Mouse (Mus musculus) kidney, embryonic 15.5 days (tissue): ENCODE measurements around the gene Tmem242. TPM values are rescaled to one million over a fixed set of nuclear protein-coding genes. Genes with fewer than 3 reads are reported as not detected.

ENCODE experiments used
- ATAC-seq: fragments of 200-750 bp; cut with Nextera tagmentation; replicated peaks from 2 replicates; pipeline ENCODE4 v1.8.0; 2017; ENCODE audit warnings: moderate TSS enrichment; ENCODE audit not compliant: low FRiP score
- H3K27ac ChIP-seq: fragments of 300-500 bp; sonication (generic); 2 replicates; pipeline ENCODE4 v1.5.1; 2015; ENCODE audit warnings: mild to moderate bottlenecking, inconsistent platforms
- H3K27me3 ChIP-seq: fragments of 300-500 bp; sonication (generic); 2 replicates; pipeline ENCODE4 v1.6.1; 2015; ENCODE audit warnings: inconsistent platforms
- H3K36me3 ChIP-seq: fragments of 300-500 bp; sonication (generic); 2 replicates; pipeline ENCODE4 v1.6.1; 2015; ENCODE audit warnings: inconsistent platforms
- H3K4me1 ChIP-seq: fragments of 300-500 bp; sonication (generic); 2 replicates; pipeline ENCODE4 v1.6.1; 2015; ENCODE audit warnings: inconsistent platforms
- H3K4me2 ChIP-seq: fragments of 300-500 bp; sonication (generic); 2 replicates; pipeline ENCODE4 v1.6.1; 2015; ENCODE audit warnings: moderate library complexity, mild to moderate bottlenecking, inconsistent platforms
- H3K4me3 ChIP-seq: fragments of 300-500 bp; sonication (generic); replicated peaks from 2 replicates; pipeline ENCODE4 v1.5.1; 2015; ENCODE audit warnings: mild to moderate bottlenecking, inconsistent platforms
- H3K9ac ChIP-seq: fragments of 300-500 bp; sonication (generic); 2 replicates; pipeline ENCODE4 v1.6.1; 2015; ENCODE audit warnings: mild to moderate bottlenecking, inconsistent platforms
- H3K9me3 ChIP-seq: fragments of 300-500 bp; sonication (generic); replicated peaks from 2 replicates; pipeline ENCODE4 v1.6.1; 2016; ENCODE audit warnings: inconsistent platforms
- WGBS: fragments of 180-500 bp; shearing (Covaris S2); methylation state at CpG from one replicate; pipeline ENCODE4 v1.1.7; 2015; ENCODE audit warnings: mixed read lengths; 5-methylcytosine and 5-hydroxymethylcytosine counted together
- polyA plus RNA-seq: library from polyadenylated mRNA; unstranded; fragments of >200 nt; fragmentation: Nextera tagmentation; extraction: Ambion mirVana; gene quantifications from 2 replicates; pipeline ENCODE4 v1.2.1, GENCODE M21; 2015

The Tmem242 gene
- polyA plus RNA-seq, 1 experiment from 2014 or later = 140 TPM

- no peak for ATAC-seq
- WGBS = 89% methylated on average over 13 of the region's 13 CpGs
- Histone ChIP-seq H3K4me1 (no peaks in the 10 kb centered on the region), H3K36me3 (peaks cover 37% of the 10 kb centered on the region), H3K4me2 (no peak overlapping the region), H3K27ac (no peak overlapping the region), H3K9me3 (no peaks in the 10 kb centered on the region), H3K9ac (no peak overlapping the region), H3K4me3 (no peak overlapping the region), H3K27me3 (no peaks in the 10 kb centered on the region)
These were observed 26.7 kb downstream of the Tmem242 start for GRCm38 (mm10) chr17:5413350-5413749.

GRCm38 (mm10) chr17:5412740-5413139, 27.3 kb downstream of the Tmem242 start:
- H3K9me3 ChIP-seq = no peaks in the 10 kb centered on the region
- WGBS = 88% methylated on average over 7 of the region's 7 CpGs
- no peak overlapping the region for H3K4me3 ChIP-seq
- peaks cover 31% of the 10 kb centered on the region for H3K36me3 ChIP-seq
- no peaks in the 10 kb centered on the region for H3K4me1 ChIP-seq
- H3K27ac ChIP-seq = no peak overlapping the region
- H3K9ac ChIP-seq = no peak overlapping the region
- no peak overlapping the region for H3K4me2 ChIP-seq
- no peaks in the 10 kb centered on the region for H3K27me3 ChIP-seq
- no peak for ATAC-seq

- Histone ChIP-seq H3K36me3 (peaks cover 27% of the 10 kb centered on the region), H3K9me3 (no peaks in the 10 kb centered on the region), H3K4me3 (no peak overlapping the region), H3K27ac (no peak overlapping the region), H3K4me1 (no peaks in the 10 kb centered on the region), H3K4me2 (no peak overlapping the region), H3K9ac (no peak overlapping the region), H3K27me3 (no peaks in the 10 kb centered on the region)
- WGBS = 93% methylated on average over 8 of the region's 8 CpGs
- ATAC-seq = no peak
These were observed 27.8 kb downstream of the Tmem242 start for GRCm38 (mm10) chr17:5412301-5412700.

DNA sequence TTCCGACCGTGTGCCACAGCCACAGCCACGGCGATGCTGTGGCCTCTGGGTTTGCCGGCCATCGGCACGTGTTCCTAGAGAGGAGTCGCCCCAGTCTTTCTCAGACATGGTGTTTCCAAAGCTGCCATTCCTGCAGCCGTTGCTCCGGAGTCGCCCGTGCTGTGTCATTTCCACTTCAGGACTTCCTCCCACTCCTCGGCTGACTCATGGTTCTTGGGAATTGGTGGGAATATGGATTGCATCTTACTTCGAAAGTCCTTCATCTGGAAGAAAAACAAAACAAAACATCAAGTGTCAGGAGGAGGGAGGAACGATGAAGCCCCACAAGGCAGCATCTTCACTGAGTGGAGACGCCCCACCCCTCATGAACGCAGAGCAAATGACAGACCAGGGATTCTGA, 28.9 kb downstream of the Tmem242 start:
- no peak for ATAC-seq
- Histone ChIP-seq H3K4me2 (no peak overlapping the region), H3K4me3 (no peak overlapping the region), H3K9me3 (no peaks in the 10 kb centered on the region), H3K27ac (no peak overlapping the region), H3K27me3 (no peaks in the 10 kb centered on the region), H3K4me1 (peaks cover 7% of the 10 kb centered on the region), H3K36me3 (peaks cover 22% of the 10 kb centered on the region), H3K9ac (no peak overlapping the region)
- 89% methylated on average over 17 of the region's 17 CpGs for WGBS

DNA sequence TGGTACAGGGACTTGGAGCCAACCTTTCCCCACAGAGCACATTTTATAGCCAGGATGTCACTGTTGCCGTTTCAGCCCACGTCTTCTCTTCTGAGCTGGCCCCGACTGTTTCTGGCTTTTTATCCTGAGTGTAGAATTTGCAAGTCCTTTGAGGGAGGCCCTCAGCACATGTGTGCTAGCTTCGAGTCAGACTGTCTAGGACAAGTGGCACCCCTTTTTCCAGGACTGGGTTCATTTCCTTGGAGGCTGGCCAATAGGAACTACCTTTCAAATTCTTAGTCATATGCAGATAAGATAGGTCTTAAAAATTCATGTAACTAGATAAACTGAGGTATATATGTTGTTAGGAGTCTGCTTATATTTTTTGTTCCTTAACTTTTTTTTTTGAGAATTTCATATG, 29.7 kb downstream of the Tmem242 start:
- no peak for ATAC-seq
- Histone ChIP-seq H3K27ac (no peak overlapping the region), H3K27me3 (peaks cover 6% of the 10 kb centered on the region; the same call in 1 of the 2 replicates), H3K9ac (no peak overlapping the region), H3K36me3 (peaks cover 22% of the 10 kb centered on the region), H3K4me2 (no peak overlapping the region), H3K9me3 (no peaks in the 10 kb centered on the region), H3K4me3 (no peak overlapping the region), H3K4me1 (peaks cover 11% of the 10 kb centered on the region)
- 75% methylated on average over 4 of the region's 4 CpGs for WGBS

DNA sequence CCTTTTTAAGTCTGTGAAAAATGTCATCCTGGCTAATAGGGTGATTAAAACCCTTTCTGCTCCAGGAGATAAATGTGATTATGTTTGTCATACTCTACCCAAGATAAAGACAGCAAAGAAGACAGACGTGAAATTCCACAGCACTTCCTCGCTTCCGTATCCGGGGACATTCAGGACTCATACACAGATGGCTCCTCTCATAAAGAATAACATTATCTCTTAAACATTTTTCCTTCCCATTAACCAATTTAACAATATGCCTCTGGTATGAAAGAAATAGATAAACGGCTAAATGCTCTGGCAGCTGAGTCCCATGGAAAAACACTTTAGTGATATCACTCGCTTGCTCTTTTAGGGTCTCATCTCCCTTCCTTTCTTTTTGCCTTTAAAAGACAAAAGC, 33.0 kb downstream of the Tmem242 start:
- peak overlapping the region; percentile 10; the same call in 1 of the 2 replicates for H3K4me2 ChIP-seq
- 73% methylated on average over 6 of the region's 6 CpGs for WGBS
- H3K27ac ChIP-seq = no peak overlapping the region

DNA sequence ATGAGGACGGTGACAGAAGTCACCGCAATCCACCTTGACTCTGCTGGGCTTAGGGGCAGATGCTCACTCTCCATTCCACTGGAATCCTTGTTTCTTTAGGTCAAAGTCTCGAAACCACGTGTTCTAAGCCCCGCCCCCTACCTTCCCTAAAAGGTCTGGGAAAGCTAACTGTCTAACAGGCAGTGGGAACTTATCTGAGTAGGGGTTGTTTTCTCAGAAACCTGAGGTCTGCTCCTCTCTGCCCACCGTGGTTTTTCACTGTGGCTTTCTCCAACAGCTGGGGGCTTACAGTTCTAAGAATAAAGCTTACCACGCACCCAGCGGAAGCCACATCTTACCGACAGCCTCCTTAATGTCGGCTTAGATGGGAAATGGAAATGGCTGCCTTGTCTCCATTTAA, 33.5 kb downstream of the Tmem242 start:
- Histone ChIP-seq H3K9me3 (no peaks in the 10 kb centered on the region), H3K9ac (no peak overlapping the region), H3K27ac (no peak overlapping the region), H3K4me3 (no peak overlapping the region), H3K27me3 (peaks cover 20% of the 10 kb centered on the region; the same call in 1 of the 2 replicates), H3K36me3 (peaks cover 18% of the 10 kb centered on the region), H3K4me1 (peaks cover 37% of the 10 kb centered on the region), H3K4me2 (peak overlapping the region; percentile 10; the same call in 1 of the 2 replicates)
- 28% methylated on average over 10 of the region's 10 CpGs for WGBS
- ATAC-seq = no peak; the same call in 1 of the 2 replicates

More for the DNA sequence above, 33.0 kb downstream of the Tmem242 start:
- no peak overlapping the region for H3K9ac ChIP-seq
- peaks cover 33% of the 10 kb centered on the region for H3K4me1 ChIP-seq
- H3K27me3 ChIP-seq = peaks cover 20% of the 10 kb centered on the region; the same call in 1 of the 2 replicates
- H3K9me3 ChIP-seq = no peaks in the 10 kb centered on the region
- H3K36me3 ChIP-seq = peaks cover 22% of the 10 kb centered on the region
- H3K4me3 ChIP-seq = no peak overlapping the region
- ATAC-seq = no peak

GRCm38 (mm10) chr17:5403885-5404284, 36.2 kb downstream of the Tmem242 start:
- 79% methylated on average over 6 of the region's 6 CpGs for WGBS
- no peak overlapping the region for H3K27ac ChIP-seq
- H3K9ac ChIP-seq = no peak overlapping the region
- H3K4me3 ChIP-seq = no peak overlapping the region
- H3K36me3 ChIP-seq = no peaks in the 10 kb centered on the region
- H3K4me1 ChIP-seq = peaks cover 37% of the 10 kb centered on the region
- H3K27me3 ChIP-seq = peaks cover 23% of the 10 kb centered on the region; the same call in 1 of the 2 replicates
- ATAC-seq = no peak
- no peaks in the 10 kb centered on the region for H3K9me3 ChIP-seq
- H3K4me2 ChIP-seq = no peak overlapping the region

DNA sequence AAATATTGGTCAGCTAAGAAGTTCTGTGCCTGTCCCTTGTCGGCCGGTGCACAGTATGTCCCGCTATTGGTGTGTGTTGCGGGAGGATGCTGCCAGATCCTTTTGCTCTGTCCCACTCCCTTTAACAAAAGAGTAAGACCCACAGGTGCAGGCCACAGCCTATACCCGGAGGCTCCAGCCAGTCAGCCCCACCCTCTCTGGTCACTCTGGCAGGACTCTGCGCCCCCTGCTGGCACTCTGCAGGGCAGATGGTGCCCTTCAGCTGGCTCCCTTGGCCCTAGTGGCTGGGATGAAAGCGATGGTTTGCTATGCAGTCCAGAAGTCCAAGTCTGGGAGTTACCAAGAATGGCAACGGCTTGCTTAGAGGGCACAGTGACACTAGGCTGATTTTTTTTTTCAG, 37.4 kb downstream of the Tmem242 start:
- Histone ChIP-seq H3K9ac (no peak overlapping the region), H3K4me3 (no peak overlapping the region), H3K27ac (no peak overlapping the region), H3K4me2 (peak overlapping the region; percentile 44), H3K27me3 (peaks cover 30% of the 10 kb centered on the region), H3K4me1 (peaks cover 39% of the 10 kb centered on the region), H3K36me3 (no peaks in the 10 kb centered on the region), H3K9me3 (no peaks in the 10 kb centered on the region)
- 23% methylated on average over 8 of the region's 8 CpGs for WGBS
- ATAC-seq = peak; percentile 84

DNA sequence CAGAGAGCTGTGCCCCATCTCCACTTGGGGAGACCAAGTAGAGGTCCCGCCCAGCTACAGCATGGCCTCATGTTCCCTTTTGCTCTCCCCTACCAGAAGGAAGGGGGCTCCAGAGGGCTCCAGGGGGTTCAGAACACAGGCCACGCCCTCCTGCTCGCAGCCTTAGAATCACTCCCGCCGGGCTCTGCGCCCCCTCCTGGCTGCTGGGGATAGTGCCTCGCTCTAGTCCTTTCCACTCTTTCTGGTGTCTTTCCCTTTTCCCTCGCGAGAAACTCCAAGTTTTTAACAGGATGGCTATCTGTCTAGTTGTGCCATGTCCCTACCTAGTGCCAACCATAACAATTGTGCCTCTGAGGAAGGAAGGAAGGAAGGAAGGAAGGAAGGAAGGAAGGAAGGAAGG, 38.0 kb downstream of the Tmem242 start:
- WGBS = 9% methylated on average over 9 of the region's 9 CpGs
- Histone ChIP-seq H3K9me3 (no peaks in the 10 kb centered on the region), H3K4me2 (peak overlapping the region; percentile 44)

GRCm38 (mm10) chr17:5401288-5401687, 38.8 kb downstream of the Tmem242 start:
- Histone ChIP-seq H3K4me3 (no peak overlapping the region), H3K9me3 (no peaks in the 10 kb centered on the region), H3K4me2 (no peak overlapping the region), H3K9ac (no peak overlapping the region), H3K36me3 (no peaks in the 10 kb centered on the region), H3K4me1 (peaks cover 38% of the 10 kb centered on the region), H3K27ac (no peak overlapping the region), H3K27me3 (peaks cover 30% of the 10 kb centered on the region)
- no peak for ATAC-seq
- 88% methylated on average over 10 of the region's 10 CpGs for WGBS

More for the DNA sequence above, 38.0 kb downstream of the Tmem242 start:
- Histone ChIP-seq H3K4me1 (peaks cover 43% of the 10 kb centered on the region), H3K9ac (no peak overlapping the region), H3K4me3 (no peak overlapping the region), H3K36me3 (no peaks in the 10 kb centered on the region), H3K27me3 (peaks cover 30% of the 10 kb centered on the region), H3K27ac (no peak overlapping the region)
- peak; percentile 44 for ATAC-seq

DNA sequence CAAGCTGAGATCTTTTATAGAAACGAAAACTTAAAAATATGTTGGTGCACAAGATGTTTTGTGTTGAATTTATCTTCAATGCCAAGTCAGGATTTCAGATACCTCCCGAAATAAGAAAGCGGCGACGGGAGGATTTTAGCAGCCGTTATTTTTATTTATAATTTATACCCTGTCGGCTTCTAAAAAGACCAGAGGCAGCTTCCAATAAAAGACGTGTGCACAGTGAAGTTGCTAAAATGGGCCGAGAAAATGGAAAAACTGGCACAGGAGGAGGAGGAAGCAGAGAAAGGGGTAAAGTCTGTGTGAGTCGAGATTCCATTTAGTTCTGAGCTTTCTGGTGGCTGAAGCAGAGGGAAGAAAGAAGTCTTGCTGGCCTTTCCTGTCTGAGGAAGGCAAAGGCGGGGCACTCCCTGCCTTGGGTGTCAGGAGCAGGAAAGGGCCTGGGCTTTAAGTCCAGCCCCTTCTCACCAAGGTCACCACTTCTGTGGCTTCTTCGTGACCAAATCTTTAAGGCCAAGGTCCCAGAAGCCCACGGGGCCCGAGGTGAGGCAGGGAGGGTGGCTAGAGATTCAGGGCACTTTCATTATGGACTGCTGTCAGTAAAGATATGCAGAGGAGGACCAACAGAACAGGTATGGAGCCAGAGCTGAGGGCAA, 39.5 kb downstream of the Tmem242 start:
- 60% methylated on average over 14 of the region's 14 CpGs for WGBS
- no peak overlapping the region for H3K4me2 ChIP-seq
- H3K9me3 ChIP-seq = no peaks in the 10 kb centered on the region

More for the DNA sequence above, 39.5 kb downstream of the Tmem242 start:
- peaks cover 36% of the 10 kb centered on the region for H3K4me1 ChIP-seq
- H3K27me3 ChIP-seq = peaks cover 26% of the 10 kb centered on the region
- no peak overlapping the region for H3K27ac ChIP-seq
- no peak for ATAC-seq
- no peaks in the 10 kb centered on the region for H3K36me3 ChIP-seq
- H3K4me3 ChIP-seq = no peak overlapping the region
- H3K9ac ChIP-seq = no peak overlapping the region
